Mouse (Mus musculus) heart, postnatal 0 days (tissue): ENCODE measurements at regions not wholly inside any gene's neighbourhood (a gene's known extent, or its start where the extent isn't known, plus 50 kb on each side); places are given as distances from the start of the nearest gene placed in this dataset.

ENCODE experiments used
- ATAC-seq: fragments of 200-750 bp; cut with Nextera tagmentation; 2 replicates; pipeline ENCODE4 v1.8.0; 2017; ENCODE audit warnings: low read depth, moderate number of reproducible peaks, moderate library complexity; ENCODE audit not compliant: insufficient read depth
- DNase-seq: peaks from one replicate; pipeline ENCODE4 v3.0.0-alpha.2; 2016; ENCODE audit warnings: low spot score
- H3K27ac ChIP-seq: fragments of 300-500 bp; sonication (generic); 2 replicates; pipeline ENCODE4 v1.5.1; 2014; ENCODE audit warnings: low read depth, mild to moderate bottlenecking
- H3K27me3 ChIP-seq: fragments of 300-500 bp; sonication (generic); 2 replicates; pipeline ENCODE4 v1.6.1; 2014; ENCODE audit warnings: low read length, mixed read lengths; ENCODE audit not compliant: control insufficient read depth, insufficient read depth
- H3K36me3 ChIP-seq: fragments of 300-500 bp; sonication (generic); replicated peaks from 2 replicates; pipeline ENCODE4 v1.6.1; 2014; ENCODE audit warnings: low read length, mixed read lengths; ENCODE audit not compliant: control insufficient read depth, insufficient read depth
- H3K4me1 ChIP-seq: fragments of 300-500 bp; sonication (generic); 2 replicates; pipeline ENCODE4 v1.6.1; 2014; ENCODE audit warnings: antibody characterized with exemption; ENCODE audit not compliant: control insufficient read depth, insufficient read depth
- H3K4me2 ChIP-seq: fragments of 300-500 bp; sonication (generic); 2 replicates; pipeline ENCODE4 v1.6.1; 2014; ENCODE audit warnings: low read depth, mild to moderate bottlenecking, low read length, moderate library complexity
- H3K4me3 ChIP-seq: fragments of 300-500 bp; sonication (generic); 2 replicates; pipeline ENCODE4 v1.5.1; 2014; ENCODE audit warnings: low read depth, low read length
- H3K9ac ChIP-seq: fragments of 300-500 bp; sonication (generic); replicated peaks from 2 replicates; pipeline ENCODE4 v1.6.1; 2014; ENCODE audit warnings: low read depth, low read length, mixed read lengths
- H3K9me3 ChIP-seq: fragments of 300-500 bp; sonication (generic); replicated peaks from 2 replicates; pipeline ENCODE4 v1.6.1; 2016; ENCODE audit warnings: low read length; ENCODE audit not compliant: control insufficient read depth
- CTCF ChIP-seq: IDR thresholded peaks from 2 replicates; pipeline ENCODE4 v1.5.1; 2016; ENCODE audit warnings: antibody characterized with exemption, control low read depth, low read depth
- EP300 ChIP-seq: IDR thresholded peaks from 2 replicates; pipeline ENCODE4 v1.6.1; 2016; ENCODE audit warnings: antibody characterized with exemption, low read depth
- WGBS: fragments of 180-500 bp; shearing (Covaris S2); extraction: QIAGEN DNeasy Blood & Tissue Kit; methylation state at CpG from one replicate; pipeline ENCODE4 v1.1.7; 2014; 5-methylcytosine and 5-hydroxymethylcytosine counted together

DNA sequence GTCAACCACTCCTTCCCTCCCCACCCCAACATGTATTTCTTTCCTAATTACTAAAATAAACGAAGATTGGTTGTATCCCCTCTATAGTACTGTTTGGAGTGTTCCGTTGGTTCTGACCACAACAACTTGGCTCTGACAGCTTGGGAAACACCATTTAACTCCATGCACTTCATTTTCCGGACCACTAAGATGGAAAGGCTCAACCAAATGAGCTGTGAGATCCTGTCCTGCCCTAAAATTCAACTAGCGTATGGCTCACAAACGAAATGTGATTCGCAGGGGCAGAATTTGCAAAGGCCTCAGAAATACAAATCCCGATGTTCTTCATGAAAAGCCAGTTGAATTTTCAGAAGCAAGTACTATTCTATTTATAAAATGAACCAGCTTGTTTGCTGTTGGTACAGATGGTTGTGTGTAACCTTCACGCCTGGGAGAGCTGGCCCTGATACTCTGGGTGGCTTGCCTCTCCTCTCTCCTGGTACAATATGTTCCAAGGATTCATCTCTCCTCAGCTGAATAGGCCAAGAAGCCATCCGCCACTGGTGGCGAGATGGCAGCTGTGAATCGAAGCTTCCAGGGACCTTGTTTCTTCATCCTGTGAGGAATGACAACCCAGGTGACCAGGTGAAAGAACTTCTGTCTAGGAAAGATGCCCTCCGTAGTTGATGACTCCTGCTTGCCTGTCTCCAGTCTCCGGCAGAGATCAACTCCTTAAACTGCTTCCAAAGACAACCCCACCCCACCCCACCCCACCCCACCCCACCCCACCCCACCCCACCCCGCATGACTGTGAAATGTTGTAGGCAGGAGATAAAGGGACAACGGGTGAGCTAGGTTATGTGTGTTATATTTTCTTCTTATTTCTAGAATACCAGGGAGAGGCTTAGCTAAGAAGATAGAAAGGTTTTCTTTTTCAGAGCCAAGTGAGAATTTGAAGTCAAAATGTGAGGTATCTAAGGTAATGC, 237.7 kb upstream of the Map3k1 start:
- H3K4me3 ChIP-seq, result no peak overlapping the region
- no peaks in the 10 kb centered on the region for H3K9me3 ChIP-seq
- ATAC-seq (no peak), DNase-seq (no peak)
- WGBS, result 82% methylated on average over 15 of the region's 15 CpGs
- no peaks in the 10 kb centered on the region for H3K4me1 ChIP-seq
- no peak overlapping the region for H3K27ac ChIP-seq
- no peak overlapping the region for H3K9ac ChIP-seq
- no peaks in the 10 kb centered on the region for H3K27me3 ChIP-seq
- no peak overlapping the region for H3K4me2 ChIP-seq
- H3K36me3 ChIP-seq, result no peaks in the 10 kb centered on the region
- no peak for TF ChIP-seq EP300
- TF ChIP-seq CTCF, result no peak

DNA sequence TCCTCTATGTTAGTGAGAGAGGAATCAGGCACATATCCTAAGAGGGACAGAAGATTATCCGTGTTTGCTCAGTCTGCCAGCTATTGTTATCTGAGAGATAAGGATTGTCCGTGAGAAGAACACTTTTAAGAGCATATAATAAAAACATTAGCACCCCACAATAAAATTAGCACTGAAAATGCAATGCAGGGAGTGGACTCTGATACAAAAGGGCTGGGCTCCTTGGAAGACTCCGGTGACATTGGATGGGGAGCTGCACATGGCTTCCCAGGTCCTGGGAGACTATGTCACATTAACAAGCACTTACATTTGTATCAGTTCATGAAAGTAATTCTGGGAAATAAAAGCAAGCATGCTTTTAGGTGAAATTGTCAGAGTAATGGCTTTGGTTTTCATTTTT, 238.6 kb upstream of the Map3k1 start:
- Histone ChIP-seq H3K27me3 (no peaks in the 10 kb centered on the region), H3K4me3 (no peak overlapping the region), H3K9me3 (no peaks in the 10 kb centered on the region), H3K9ac (no peak overlapping the region), H3K27ac (no peak overlapping the region), H3K4me1 (no peaks in the 10 kb centered on the region), H3K36me3 (no peaks in the 10 kb centered on the region), H3K4me2 (no peak overlapping the region)
- DNase-seq (no peak), ATAC-seq (no peak)
- TF ChIP-seq CTCF, result no peak
- no peak for TF ChIP-seq EP300
- 36% methylated on average over 3 of the region's 3 CpGs for WGBS

DNA sequence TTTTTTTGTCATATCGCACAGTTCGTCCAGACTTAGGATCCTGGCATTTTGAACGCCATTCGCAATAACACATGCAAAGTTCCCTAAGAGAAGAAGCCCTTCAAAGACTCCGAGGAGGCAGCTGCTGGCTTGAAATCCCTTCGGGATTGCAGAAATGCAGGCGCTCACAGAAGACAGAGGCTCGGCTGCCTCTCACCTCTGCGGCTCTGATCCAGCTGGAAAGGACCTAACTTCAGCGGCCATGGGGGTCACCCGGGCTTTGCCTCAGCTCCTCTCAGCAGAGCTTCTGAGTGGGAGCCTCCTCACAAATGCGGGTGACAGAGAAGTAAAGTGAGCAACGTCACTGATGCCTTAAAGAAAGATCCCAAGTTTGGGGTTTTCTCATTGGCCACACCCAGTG, 239.1 kb upstream of the Map3k1 start:
- H3K27ac ChIP-seq, result no peak overlapping the region
- WGBS, result 58% methylated on average over 13 of the region's 13 CpGs

DNA sequence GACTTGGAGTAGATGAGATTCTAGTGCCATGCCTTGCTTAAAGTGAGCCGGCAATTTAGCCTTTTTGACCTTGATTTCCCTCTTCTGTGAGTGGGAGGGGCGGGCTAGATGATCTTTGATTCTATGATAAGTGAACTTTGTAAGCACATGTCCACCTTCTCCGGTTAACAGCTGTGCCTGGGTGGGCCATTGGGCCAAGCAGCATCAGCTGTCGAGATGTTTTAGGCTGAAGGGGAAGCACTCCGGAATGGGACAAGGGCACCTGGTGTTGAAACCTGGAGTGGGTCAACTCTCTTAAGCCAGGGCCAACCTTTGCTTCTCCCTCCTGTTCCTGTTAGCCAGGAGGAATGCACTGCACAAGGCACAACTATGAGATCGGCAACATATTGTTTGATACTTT, 239.5 kb upstream of the Map3k1 start:
- TF ChIP-seq EP300 (no peak), CTCF (no peak)
- no peak for ATAC-seq

More for the DNA sequence above, 239.1 kb upstream of the Map3k1 start:
- Histone ChIP-seq H3K9me3 (no peaks in the 10 kb centered on the region), H3K4me3 (no peak overlapping the region), H3K36me3 (no peaks in the 10 kb centered on the region), H3K4me1 (no peaks in the 10 kb centered on the region), H3K27me3 (no peaks in the 10 kb centered on the region), H3K9ac (no peak overlapping the region), H3K4me2 (no peak overlapping the region)
- ATAC-seq, result no peak
- TF ChIP-seq CTCF (no peak), EP300 (no peak)
- no peak for DNase-seq

DNA sequence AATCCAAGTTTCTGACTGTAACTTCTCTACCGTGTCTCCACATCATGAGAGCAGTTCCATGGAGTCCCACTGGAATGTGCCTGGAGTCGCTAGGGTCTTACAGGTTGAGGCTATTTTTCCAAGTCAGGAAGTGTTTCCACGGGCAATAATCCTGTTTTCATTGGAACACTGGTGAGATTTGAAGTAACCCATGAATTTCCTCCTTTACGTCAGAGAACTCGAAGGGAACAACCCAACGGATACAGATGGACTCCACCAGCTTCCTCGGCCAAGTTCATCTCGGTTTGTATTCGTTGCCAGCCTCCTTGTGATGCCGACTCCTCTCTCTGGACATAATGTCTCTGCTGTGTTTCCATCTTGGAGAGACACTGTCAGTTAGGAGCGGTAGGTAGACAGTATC, 237.4 kb upstream of the Ankrd55 start:
- no peak for TF ChIP-seq CTCF
- 0 out of 2 replicates have a peak, but pooled peaks have one; percentile 56 for TF ChIP-seq EP300
- Histone ChIP-seq H3K36me3 (no peaks in the 10 kb centered on the region), H3K4me2 (no peak overlapping the region), H3K9ac (no peak overlapping the region), H3K27me3 (no peaks in the 10 kb centered on the region), H3K4me3 (no peak overlapping the region), H3K4me1 (no peaks in the 10 kb centered on the region), H3K27ac (no peak overlapping the region), H3K9me3 (no peaks in the 10 kb centered on the region)
- peak; percentile 71 for DNase-seq
- ATAC-seq, result peak; percentile 41; the same call in 1 of the 2 replicates
- WGBS, result 72% methylated on average over 11 of the region's 11 CpGs

More for the DNA sequence above, 239.5 kb upstream of the Map3k1 start:
- H3K4me3 ChIP-seq, result no peak overlapping the region
- WGBS, result 82% methylated on average over 6 of the region's 6 CpGs
- H3K4me2 ChIP-seq, result no peak overlapping the region
- no peak overlapping the region for H3K27ac ChIP-seq
- no peak for DNase-seq
- H3K36me3 ChIP-seq, result no peaks in the 10 kb centered on the region
- H3K9ac ChIP-seq, result no peak overlapping the region
- no peaks in the 10 kb centered on the region for H3K9me3 ChIP-seq
- no peaks in the 10 kb centered on the region for H3K4me1 ChIP-seq
- H3K27me3 ChIP-seq, result no peaks in the 10 kb centered on the region

DNA sequence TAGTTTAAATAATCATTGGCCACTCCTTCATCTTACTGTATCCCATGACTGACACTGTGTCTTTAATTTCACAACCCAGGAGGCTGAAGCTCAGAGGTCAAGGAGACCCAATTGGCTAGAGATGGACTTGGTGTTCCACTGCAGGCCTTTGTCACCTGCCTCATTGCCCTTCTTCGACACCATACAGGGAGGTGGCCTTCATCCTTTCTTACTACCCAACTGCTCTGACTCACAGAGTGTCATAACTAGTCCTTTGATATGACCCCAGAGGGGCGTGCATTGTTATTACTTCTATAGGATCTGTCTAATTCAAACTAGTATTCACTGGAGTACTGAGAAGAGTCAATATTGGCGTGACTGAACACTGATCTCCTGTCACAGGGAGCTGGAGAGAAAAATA, 236.2 kb upstream of the Ankrd55 start:
- Histone ChIP-seq H3K27ac (no peak overlapping the region), H3K9me3 (no peaks in the 10 kb centered on the region), H3K4me1 (no peaks in the 10 kb centered on the region), H3K27me3 (no peaks in the 10 kb centered on the region), H3K4me3 (no peak overlapping the region), H3K36me3 (no peaks in the 10 kb centered on the region), H3K9ac (no peak overlapping the region), H3K4me2 (no peak overlapping the region)
- no peak for ATAC-seq
- TF ChIP-seq CTCF (no peak), EP300 (no peak)
- no peak for DNase-seq
- WGBS, result 85% methylated on average over 3 of the region's 3 CpGs
